Mouse (Mus musculus) neutrophil, adult 59 days (primary cell): ENCODE data around the gene AL731706.1. TPM values are rescaled to one million over a fixed set of nuclear protein-coding genes. Genes with fewer than 3 reads are reported as not detected.

Experiments
- total RNA-seq, 2 experiments: library from RNA; stranded (reverse); gene quantifications; 1 replicate in 1 of 2; 2 replicates in 1 of 2; pipeline ENCODE4 v1.2.4; 2023

The AL731706.1 gene
- 1 to 10 TPM; 3.4 to 7.2 TPM for total RNA-seq

DNA sequence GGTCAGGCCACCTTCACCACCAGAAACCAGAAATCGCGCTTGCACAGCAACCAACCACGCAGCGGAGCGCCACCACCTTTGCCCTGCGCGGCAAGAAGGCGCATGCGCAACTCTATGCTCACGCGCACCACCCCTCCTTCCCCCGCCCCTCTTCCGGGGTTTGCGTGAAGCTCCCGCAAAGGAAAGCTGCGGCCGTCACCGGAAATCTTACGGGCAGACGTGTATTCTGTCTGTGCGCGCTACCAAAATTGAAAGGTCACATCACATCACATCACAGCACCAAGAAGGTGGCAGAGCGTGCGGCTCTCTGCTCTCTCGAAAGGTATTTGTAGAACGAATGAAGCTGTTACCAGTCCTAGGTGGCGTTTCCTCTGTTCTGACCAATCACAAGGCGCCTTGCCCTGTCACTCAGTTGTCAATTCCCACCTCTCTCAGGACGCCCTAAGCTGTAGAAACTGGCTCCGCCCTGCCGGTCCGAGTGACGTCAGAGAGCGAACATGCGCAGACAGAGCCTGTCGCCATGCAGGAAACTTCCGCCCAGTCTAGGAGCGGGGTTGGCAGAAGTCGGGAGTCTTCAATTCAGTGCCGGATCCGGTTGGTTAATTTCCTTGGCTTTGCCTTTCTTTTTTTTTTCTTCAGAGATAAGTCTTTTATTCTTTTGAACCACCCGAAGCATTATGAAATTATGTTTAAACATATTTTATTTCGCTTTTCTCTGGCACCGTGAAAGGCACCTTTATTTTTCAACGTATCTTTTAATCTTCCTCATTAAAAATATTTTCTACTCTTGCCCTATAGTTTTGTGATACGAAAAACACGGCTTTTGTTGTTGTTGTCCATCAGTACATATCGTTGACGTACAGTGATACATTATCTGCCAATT lies at the start of gene AL731706.1, which contains the start of the genes Slx4ip and Mkks:
Gene AL731706.1, minus strand, starts transcription at position 322 of the 883 bp plus-strand sequence.
Gene Slx4ip, plus strand, starts transcription at position 151 of the 883 bp plus-strand sequence.
Gene Mkks, minus strand, starts transcription at position 322 of the 883 bp plus-strand sequence.

DNA sequence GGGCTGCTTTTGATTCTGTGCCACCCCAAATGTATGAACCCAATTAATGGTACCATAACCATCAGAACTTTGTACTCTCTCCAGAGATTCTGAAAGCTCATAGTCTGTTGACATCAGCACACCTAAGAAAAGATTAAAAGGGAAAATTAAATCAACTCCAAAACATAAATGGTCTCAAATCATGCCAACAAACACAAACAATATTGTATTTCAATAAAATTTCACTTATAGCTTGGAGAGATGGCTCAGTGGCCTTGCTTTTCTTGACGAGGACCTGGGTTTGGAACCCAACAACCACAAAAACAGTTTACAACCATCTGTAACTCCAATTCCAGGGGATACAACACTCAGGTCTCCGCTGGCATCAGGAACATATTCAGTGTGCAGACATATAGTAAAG lies 5.6 kb downstream of the AL731706.1 start, which contains the start of gene AL731706.2:
Gene AL731706.2, minus strand, starts transcription at position 101 of the 400 bp plus-strand sequence.

Other genes starting within 250 kb of the AL731706.1 start
- gene Snap25, start 177.9 kb downstream of the AL731706.1 start, total RNA-seq: not detected
- gene AL731706.2, start 5.7 kb downstream of the AL731706.1 start, total RNA-seq: 1 to 10 TPM in 1 of 2 experiments, not detected in 1; 7.1 TPM
- 1 to 10 TPM; 4.0 to 5.4 TPM for gene Slx4ip, start 171 bp downstream of the AL731706.1 start, total RNA-seq
- 1 to 10 TPM; 4.5 to 5.9 TPM for gene Mkks, start within 50 bp of the AL731706.1 start, total RNA-seq
- 1 to 10 TPM; 3.9 to 4.2 TPM for gene Jag1, start 225.3 kb upstream of the AL731706.1 start, total RNA-seq